Mouse (Mus musculus) thymus, postnatal 36 days (tissue): ENCODE results near the gene Defb26.

Experiments used
- DNase-seq, 2 experiments: peaks; one replicate each; pipeline ENCODE4 v3.0.0; 2022; ENCODE audit warnings: mixed read lengths in 2 of 2

Defb26 gene

GRCm38 (mm10) chr2:152464570-152465150 is 46.8 kb downstream of the Defb26 start, which contains the start of gene Defb23:
Gene Defb23, minus strand, starts transcription at chr2:152464620.
- DNase-seq = no peak

- no peak for DNase-seq
Measured at GRCm38 (mm10) chr2:152459241-152459640, 52.3 kb downstream of the Defb26 start.
